Mouse (Mus musculus) bone marrow, adult 2 months (tissue): ENCODE results near the gene Hsd11b2.

Source experiments
- CTCF ChIP-seq: fragments of 200-500 bp; IDR thresholded peaks from 2 replicates; pipeline ENCODE4 v1.5.1; 2011; ENCODE audit warnings: low read length, control low read depth; ENCODE audit not compliant: control insufficient read depth, insufficient read depth
- POLR2A ChIP-seq: fragments of 200-500 bp; IDR thresholded peaks from 2 replicates; pipeline ENCODE4 v1.6.1; 2011; ENCODE audit warnings: low read depth, mild to moderate bottlenecking, control low read depth, low read length, borderline replicate concordance; ENCODE audit not compliant: control insufficient read depth

DNA sequence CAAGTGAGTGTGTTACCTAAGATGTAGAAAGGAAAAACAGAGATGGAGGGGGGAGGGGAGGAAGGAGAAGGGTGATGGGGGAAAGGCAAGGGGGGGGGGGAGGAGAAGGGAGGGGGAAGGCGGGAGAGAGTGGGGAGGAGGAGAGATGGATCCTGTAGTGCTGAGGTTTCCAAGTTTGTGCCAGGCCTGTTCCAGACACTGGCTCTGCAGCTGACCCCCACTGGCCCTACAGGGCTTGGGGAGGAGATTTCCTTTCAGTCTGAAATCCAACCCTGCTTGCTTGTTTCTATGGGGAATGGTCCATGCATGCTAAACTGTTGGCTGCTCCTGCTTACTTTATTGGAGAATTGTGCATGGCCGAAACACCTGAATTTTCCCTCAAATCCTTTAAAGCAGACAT is 9.8 kb upstream of the Hsd11b2 start:
- TF ChIP-seq CTCF (no peak), POLR2A (no peak)
